Mouse (Mus musculus): ENCODE results near the gene Serpina3k.
"Not testable (repeated sequence)": the region's sequence is repeated elsewhere in the genome, so short reads cannot be mapped to it uniquely, and the experiment has no call there.

DNA sequence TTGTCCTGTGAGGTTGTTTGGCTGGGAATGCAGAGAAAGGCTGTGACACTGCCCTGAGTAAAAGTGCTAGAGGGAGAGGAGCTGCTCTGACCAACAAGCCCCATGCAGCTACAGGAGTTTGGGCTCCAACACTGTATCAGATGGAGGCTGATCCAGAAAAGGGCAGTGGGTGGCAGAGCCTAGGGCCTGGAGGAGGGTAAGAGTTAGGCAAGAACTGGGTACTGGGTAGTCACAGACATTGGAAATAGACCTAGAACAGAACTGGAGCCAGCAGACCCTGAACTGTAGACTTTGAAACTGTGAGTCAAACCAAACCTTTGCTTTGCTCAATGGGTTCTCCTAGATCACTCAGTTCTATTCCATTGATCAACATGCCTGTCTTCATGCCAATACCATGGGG, 1.4 kb upstream of the Serpina3k start:
- TF ChIP-seq CTCF (IDR thresholded peaks at IDR 0.05; ENCODE audit: low read depth, low read length); GATA1 (IDR thresholded peaks at IDR 0.05; ENCODE audit: borderline replicate concordance, low read length): not testable (repeated sequence)

All from G1E (cell line).